Mouse (Mus musculus) inflammation-experienced regulatory T-cells, adult 16 weeks (primary cell): Measurements from ENCODE around the gene Pla2g2c. TPM values are rescaled to one million over a fixed set of nuclear protein-coding genes. Genes with fewer than 3 reads are reported as not detected.

Experiments used
- polyA plus RNA-seq: library from polyadenylated mRNA; unstranded; fragments of 100-300 nt; shearing (Covaris generic); gene quantifications from one replicate; pipeline ENCODE4 v1.2.1, GENCODE M21; 2017

Pla2g2c gene
- not detected for polyA plus RNA-seq

DNA sequence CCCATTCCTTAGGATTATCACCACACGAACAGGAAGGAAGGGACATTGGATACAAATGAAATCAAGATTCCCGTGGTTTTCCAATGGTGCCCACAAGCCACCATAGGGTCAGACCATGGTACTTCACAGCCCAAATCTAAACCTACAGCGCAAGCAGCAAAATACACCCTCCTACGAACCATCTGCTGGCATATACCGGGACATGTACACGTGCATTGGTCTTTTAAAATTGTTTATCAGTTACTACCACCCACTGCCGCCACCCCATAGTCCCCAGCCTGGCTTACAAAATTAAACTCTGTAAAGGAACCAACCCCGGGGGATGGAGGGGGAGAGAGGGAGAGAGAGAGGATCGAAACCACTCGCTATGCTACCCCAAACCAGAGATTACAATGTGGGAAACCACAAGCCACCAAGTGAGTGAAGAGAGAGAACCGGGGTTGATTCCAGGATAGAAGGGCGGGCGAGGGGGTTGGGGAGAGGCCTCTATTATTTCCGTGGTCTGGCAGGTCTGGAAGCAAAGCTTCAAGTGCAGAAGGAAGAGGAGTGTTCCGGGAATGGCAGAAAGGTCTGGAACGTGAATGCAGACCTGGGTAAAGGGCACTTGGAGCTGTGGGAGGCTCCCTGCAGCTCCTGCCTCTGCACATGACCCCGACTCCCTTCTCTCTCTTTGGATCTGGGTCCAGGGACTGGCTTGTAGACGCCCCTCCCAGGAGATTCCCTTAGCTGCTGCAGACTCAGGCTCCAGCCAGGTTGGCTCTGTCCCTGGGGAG, at the start of gene Pla2g2c:
TSS of gene Pla2g2c (plus strand) at position 439 of the 773 bp plus-strand sequence.

DNA sequence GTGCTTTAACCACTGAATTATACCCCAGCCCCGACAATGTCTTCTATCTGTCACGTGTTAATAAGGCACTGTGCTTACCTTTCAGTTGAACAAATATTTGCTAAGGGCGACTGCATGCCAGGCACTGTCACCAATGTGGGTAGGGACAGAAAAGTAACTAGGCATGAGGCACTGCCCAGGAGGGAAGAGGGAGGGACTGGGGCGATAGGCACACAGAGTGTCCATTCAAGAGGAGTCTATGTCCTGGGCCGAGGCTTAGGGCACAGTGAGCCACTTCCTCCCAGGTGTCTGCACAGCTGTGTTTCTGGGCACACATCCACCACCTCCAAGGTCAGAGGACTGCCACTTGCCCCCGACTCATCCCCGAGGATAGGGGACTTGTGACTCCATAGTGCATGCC, 12.4 kb downstream of the Pla2g2c start, which contains the start of gene Ubxn10:
TSS of gene Ubxn10 (minus strand) at position 137 of the 400 bp plus-strand sequence.

DNA sequence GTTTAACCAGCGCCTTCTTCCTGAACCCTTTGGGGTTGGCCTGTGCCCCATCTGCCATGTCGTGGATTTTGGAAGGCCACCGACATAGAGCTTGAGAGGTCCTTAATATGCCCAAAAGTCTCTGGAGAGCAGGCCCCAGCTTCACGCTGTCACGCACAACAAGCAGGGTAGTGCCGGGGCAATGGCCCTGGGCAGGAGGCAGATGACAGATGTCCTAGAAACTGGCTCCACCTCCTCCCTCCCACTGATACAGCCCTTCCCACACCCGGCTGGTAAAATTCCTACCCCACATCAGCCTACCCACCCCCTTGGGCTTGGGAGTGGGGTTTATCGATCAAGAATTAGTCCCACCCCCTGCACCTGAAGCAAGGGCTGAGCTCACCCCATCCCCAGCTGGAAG, 32.8 kb downstream of the Pla2g2c start, which contains the start of gene Pla2g2f:
TSS of gene Pla2g2f (minus strand) at position 211 of the 400 bp plus-strand sequence.

DNA sequence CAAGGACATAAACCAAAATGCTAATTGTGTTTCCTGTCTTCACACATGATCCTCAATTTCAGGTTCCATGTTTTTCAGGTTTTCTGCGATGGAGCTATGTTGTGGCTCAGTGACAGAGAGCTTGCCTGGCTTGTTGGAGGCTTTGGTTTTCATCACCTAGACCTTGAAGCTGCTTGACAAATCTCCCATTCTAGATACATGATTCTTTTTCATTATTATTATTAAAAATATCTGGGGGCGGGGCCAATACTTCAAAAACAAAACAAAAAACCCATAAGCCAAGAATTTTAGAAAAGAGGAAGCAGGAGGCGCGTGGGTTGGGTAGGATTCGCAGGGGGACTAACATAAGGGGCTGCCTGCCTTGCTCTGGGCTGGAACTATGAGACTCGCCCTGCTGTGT, 50.8 kb downstream of the Pla2g2c start, which contains the start of gene Pla2g2d:
TSS of gene Pla2g2d (plus strand) at position 301 of the 400 bp plus-strand sequence.

Other genes starting within 250 kb of the Pla2g2c start
- not detected for gene Vwa5b1, start 88.9 kb upstream of the Pla2g2c start, polyA plus RNA-seq
- 0.13 TPM for gene Ubxn10, start 12.4 kb downstream of the Pla2g2c start, polyA plus RNA-seq
- not detected for gene Pla2g2f, start 32.8 kb downstream of the Pla2g2c start, polyA plus RNA-seq
- gene Pla2g2d, start 50.9 kb downstream of the Pla2g2c start, polyA plus RNA-seq: 1.5 TPM
- not detected for gene Pla2g5, start 138.7 kb downstream of the Pla2g2c start, polyA plus RNA-seq
- gene Gm13030, start 149.2 kb downstream of the Pla2g2c start, polyA plus RNA-seq: not detected
- not detected for gene Pla2g2e, start 153.2 kb downstream of the Pla2g2c start, polyA plus RNA-seq
- 0.52 TPM for gene Otud3, start 189.2 kb downstream of the Pla2g2c start, polyA plus RNA-seq
- not detected for gene Rnf186, start 242.3 kb downstream of the Pla2g2c start, polyA plus RNA-seq
- gene Tmco4, start 248.1 kb downstream of the Pla2g2c start, polyA plus RNA-seq: 41.8 TPM